Mouse (Mus musculus): ENCODE data around the gene Bud23.
"Not testable (repeated sequence)": the region's sequence is repeated elsewhere in the genome, so short reads cannot be mapped to it uniquely, and the experiment has no call there.

Gene Bud23

GRCm38 (mm10) chr5:135070448-135070847 lies 5.7 kb upstream of the Bud23 start:
- DNase-seq, result peak; percentile 28

GRCm38 (mm10) chr5:135066008-135066407 lies 1.2 kb upstream of the Bud23 start:
- no peak for DNase-seq

GRCm38 (mm10) chr5:135064382-135064766 lies 385 bp downstream of the Bud23 start:
- no peak for DNase-seq

- DNase-seq, result peak; percentile 96
Measured at GRCm38 (mm10) chr5:135063629-135064381, 954 bp downstream of the Bud23 start, which contains the start of gene Dnajc30. TSS of gene Dnajc30 (plus strand) at chr5:135064202.

GRCm38 (mm10) chr5:135053356-135053755 lies 11.4 kb downstream of the Bud23 start:
- DNase-seq, result no peak

- not testable (repeated sequence) for DNase-seq
Measured at GRCm38 (mm10) chr5:135049268-135049667, 15.5 kb downstream of the Bud23 start.

- no peak for DNase-seq
Measured at GRCm38 (mm10) chr5:135048539-135048938, 16.2 kb downstream of the Bud23 start.

- DNase-seq, result no peak
Measured at GRCm38 (mm10) chr5:135044575-135044974, 20.2 kb downstream of the Bud23 start.

- DNase-seq, result peak; percentile 65
Measured at GRCm38 (mm10) chr5:135042105-135042788, 22.5 kb downstream of the Bud23 start.

GRCm38 (mm10) chr5:135040777-135041176 lies 24.0 kb downstream of the Bud23 start:
- peak; percentile 47 for DNase-seq

GRCm38 (mm10) chr5:135040059-135040458 lies 24.7 kb downstream of the Bud23 start:
- DNase-seq, result no peak

- no peak for DNase-seq
Measured at GRCm38 (mm10) chr5:135039541-135039940, 25.2 kb downstream of the Bud23 start.

- no peak for DNase-seq
Measured at GRCm38 (mm10) chr5:135037946-135038345, 26.8 kb downstream of the Bud23 start.

- peak; percentile 38 for DNase-seq
Measured at GRCm38 (mm10) chr5:135035608-135036359, 29.0 kb downstream of the Bud23 start.

GRCm38 (mm10) chr5:135034593-135034992 lies 30.2 kb downstream of the Bud23 start:
- DNase-seq, result no peak

- no peak for DNase-seq
Measured at GRCm38 (mm10) chr5:135032581-135032980, 32.2 kb downstream of the Bud23 start.

- no peak for DNase-seq
Measured at GRCm38 (mm10) chr5:135029007-135029854, 35.5 kb downstream of the Bud23 start.

GRCm38 (mm10) chr5:135025899-135026298 lies 38.9 kb downstream of the Bud23 start:
- DNase-seq, result no peak

GRCm38 (mm10) chr5:135024665-135025224 lies 40.0 kb downstream of the Bud23 start:
- peak; percentile 31 for DNase-seq

- DNase-seq, result peak; percentile 93
Measured at GRCm38 (mm10) chr5:135023344-135024173, 41.2 kb downstream of the Bud23 start, which contains the start of gene Stx1a. TSS of gene Stx1a (plus strand) at chr5:135023482.

GRCm38 (mm10) chr5:135021814-135022213 lies 42.9 kb downstream of the Bud23 start:
- no peak for DNase-seq
